Mouse (Mus musculus): ENCODE measurements around the gene Sema6d. TPM values are rescaled to one million over a fixed set of nuclear protein-coding genes. Genes with fewer than 3 reads are reported as not detected.

The Sema6d gene
- polyA plus RNA-seq, 1 experiment: 0.02 TPM

DNA sequence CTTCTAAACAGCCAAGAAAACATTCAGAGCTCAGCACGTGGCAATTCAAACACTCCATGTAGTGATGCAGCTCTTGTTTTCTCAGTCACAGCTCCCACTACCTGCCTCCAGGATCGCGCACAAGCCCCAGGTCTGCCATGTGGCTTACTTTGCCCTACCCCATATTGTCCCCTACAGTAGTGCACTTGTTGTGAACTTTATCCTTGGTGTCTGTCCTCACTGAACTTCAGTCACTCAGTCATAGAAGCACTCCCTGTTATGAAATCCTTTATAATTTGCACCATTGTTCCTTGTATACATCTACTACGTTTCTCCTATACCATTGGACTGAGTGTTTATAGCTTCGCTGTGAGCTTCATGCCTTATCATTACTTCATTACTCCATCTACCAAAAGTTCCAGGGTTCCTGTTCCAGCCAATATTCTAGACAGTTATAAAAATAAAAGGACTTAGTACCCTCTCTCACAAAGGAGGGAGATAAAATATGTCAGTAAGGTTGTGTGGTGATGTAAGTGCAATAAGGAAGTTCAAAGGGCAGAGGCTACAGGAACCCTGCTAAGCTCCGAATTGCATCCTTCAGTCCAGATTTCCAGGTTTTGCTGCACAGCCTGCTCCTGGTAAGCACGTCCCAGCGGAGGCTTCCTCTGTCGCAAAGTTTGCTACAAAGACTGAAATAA, 512.1 kb downstream of the Sema6d start:
- H3K4me3 ChIP-seq (replicated peaks): no peak overlapping the region
- no peaks in the 10 kb centered on the region for H3K4me1 ChIP-seq (ENCODE audit: control insufficient read depth)
- no peaks in the 10 kb centered on the region for H3K36me3 ChIP-seq (ENCODE audit: control insufficient read depth)
- TF ChIP-seq TAL1 (IDR thresholded peaks at IDR 0.05; ENCODE audit: low read length) (no peak), GATA1 (IDR thresholded peaks at IDR 0.05; ENCODE audit: low read length) (no peak)
- H3K9me3 ChIP-seq (ENCODE audit: control insufficient read depth, low read length): no peaks in the 10 kb centered on the region
- H3K27me3 ChIP-seq (ENCODE audit: control insufficient read depth): no peaks in the 10 kb centered on the region

GRCm38 (mm10) chr2:124602379-124602913, 512.7 kb downstream of the Sema6d start:
- Histone ChIP-seq H3K27me3 (ENCODE audit: control insufficient read depth) (no peaks in the 10 kb centered on the region), H3K4me1 (ENCODE audit: control insufficient read depth) (no peaks in the 10 kb centered on the region), H3K4me3 (replicated peaks) (no peak overlapping the region), H3K9me3 (ENCODE audit: control insufficient read depth, low read length) (no peaks in the 10 kb centered on the region), H3K36me3 (ENCODE audit: control insufficient read depth) (no peaks in the 10 kb centered on the region)
- TF ChIP-seq GATA1 (IDR thresholded peaks at IDR 0.05; ENCODE audit: low read length) (no peak), TAL1 (IDR thresholded peaks at IDR 0.05; ENCODE audit: low read length) (no peak)

DNA sequence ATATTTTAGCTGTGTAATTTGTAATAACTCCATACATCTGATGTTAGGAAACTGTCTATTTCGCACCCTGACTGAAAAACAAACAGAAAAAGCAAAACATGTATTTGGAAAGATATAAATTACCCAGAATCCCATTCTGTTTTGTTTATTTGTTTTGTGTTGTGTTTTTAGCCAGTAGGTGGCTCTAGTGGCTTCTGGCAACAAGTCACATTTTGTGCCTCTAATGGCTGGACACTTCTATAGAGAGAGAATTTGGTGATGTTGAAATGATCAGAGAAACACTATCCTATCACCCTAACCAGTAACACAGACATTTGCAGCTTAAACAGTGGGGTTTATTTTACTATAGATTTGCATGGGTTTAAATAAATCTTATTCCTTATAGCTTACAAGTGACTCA, 515.6 kb downstream of the Sema6d start:
- no peaks in the 10 kb centered on the region for H3K9me3 ChIP-seq (ENCODE audit: control insufficient read depth, low read length)
- no peak for TF ChIP-seq GATA1 (IDR thresholded peaks at IDR 0.05; ENCODE audit: low read length)
- TF ChIP-seq TAL1 (IDR thresholded peaks at IDR 0.05; ENCODE audit: low read length): no peak
- no peak overlapping the region for H3K4me3 ChIP-seq (replicated peaks)
- H3K36me3 ChIP-seq (ENCODE audit: control insufficient read depth): no peaks in the 10 kb centered on the region
- peaks cover 25% of the 10 kb centered on the region for H3K27me3 ChIP-seq (ENCODE audit: control insufficient read depth)
- no peaks in the 10 kb centered on the region for H3K4me1 ChIP-seq (ENCODE audit: control insufficient read depth)

DNA sequence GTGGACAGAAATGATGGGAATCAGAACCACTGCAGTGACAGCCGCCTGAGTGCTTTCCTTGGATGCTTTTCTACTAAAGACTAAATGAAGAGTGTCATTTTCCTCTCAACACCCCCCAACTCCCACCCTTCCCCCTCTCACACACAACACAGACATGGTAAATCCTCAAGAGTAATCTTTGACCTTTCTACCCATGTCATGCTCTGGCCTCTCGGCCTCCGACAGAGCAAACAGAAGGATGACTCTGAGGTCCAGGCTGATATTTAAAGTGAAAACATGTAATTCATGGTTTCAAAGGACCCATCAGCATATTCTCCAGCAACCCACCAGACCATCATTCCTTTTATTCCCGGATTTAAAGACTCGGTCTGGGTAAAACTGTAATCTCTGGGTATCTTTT, 518.2 kb downstream of the Sema6d start:
- no peak for TF ChIP-seq TAL1 (IDR thresholded peaks at IDR 0.05; ENCODE audit: low read length)
- no peak for TF ChIP-seq GATA1 (IDR thresholded peaks at IDR 0.05; ENCODE audit: low read length)
- no peaks in the 10 kb centered on the region for H3K9me3 ChIP-seq (ENCODE audit: control insufficient read depth, low read length)
- no peaks in the 10 kb centered on the region for H3K4me1 ChIP-seq (ENCODE audit: control insufficient read depth)
- no peaks in the 10 kb centered on the region for H3K36me3 ChIP-seq (ENCODE audit: control insufficient read depth)
- peaks cover 46% of the 10 kb centered on the region for H3K27me3 ChIP-seq (ENCODE audit: control insufficient read depth)
- H3K4me3 ChIP-seq (replicated peaks): no peak overlapping the region

DNA sequence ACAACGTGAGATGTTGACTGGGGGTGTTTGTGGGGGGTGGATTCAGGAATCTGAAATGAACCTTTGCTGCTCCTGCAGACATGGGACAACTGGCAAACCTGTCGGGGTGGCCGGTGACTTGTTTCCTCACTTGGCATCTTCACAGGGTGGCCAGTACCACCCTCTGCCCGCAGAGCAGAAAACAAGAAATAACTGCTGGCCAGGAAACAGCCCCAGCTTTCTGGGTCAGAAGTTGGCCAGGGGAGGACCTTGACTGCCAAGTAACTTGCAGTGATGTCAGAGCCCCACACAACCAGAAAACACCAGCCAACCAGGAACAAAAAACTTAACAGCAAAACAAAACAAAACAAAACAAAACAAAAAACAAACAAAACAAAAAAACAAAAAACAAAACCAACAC, 518.8 kb downstream of the Sema6d start:
- peaks cover 46% of the 10 kb centered on the region for H3K27me3 ChIP-seq (ENCODE audit: control insufficient read depth)

DNA sequence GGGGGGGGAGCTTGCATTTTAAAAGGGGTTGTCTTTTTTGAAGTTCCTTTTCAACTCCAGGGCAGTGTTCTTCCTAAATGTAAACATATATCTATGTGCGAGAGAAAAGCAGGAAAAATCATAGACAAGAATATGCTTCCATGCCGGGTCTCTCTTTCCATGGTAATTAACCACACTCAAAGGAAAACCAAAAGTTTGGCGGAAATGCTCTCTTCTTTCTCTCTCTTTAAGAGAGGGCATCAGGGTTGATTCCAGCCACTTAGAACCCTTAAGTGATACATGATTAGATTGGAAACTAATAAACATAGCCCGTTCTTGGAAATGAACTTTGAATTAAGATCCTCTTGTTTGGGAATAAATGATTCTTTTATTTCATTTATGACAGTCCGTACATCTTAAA, 519.2 kb downstream of the Sema6d start:
- TF ChIP-seq TAL1 (IDR thresholded peaks at IDR 0.05; ENCODE audit: low read length) (no peak), GATA1 (IDR thresholded peaks at IDR 0.05; ENCODE audit: low read length) (no peak)
- no peak overlapping the region for H3K4me3 ChIP-seq (replicated peaks)
- H3K36me3 ChIP-seq (ENCODE audit: control insufficient read depth): no peaks in the 10 kb centered on the region
- H3K4me1 ChIP-seq (ENCODE audit: control insufficient read depth): no peaks in the 10 kb centered on the region
- peaks cover 46% of the 10 kb centered on the region for H3K27me3 ChIP-seq (ENCODE audit: control insufficient read depth)
- no peaks in the 10 kb centered on the region for H3K9me3 ChIP-seq (ENCODE audit: control insufficient read depth, low read length)

More for the DNA sequence above, 518.8 kb downstream of the Sema6d start:
- no peak overlapping the region for H3K4me3 ChIP-seq (replicated peaks)
- H3K4me1 ChIP-seq (ENCODE audit: control insufficient read depth): no peaks in the 10 kb centered on the region
- H3K9me3 ChIP-seq (ENCODE audit: control insufficient read depth, low read length): no peaks in the 10 kb centered on the region
- TF ChIP-seq TAL1 (IDR thresholded peaks at IDR 0.05; ENCODE audit: low read length) (no peak), GATA1 (IDR thresholded peaks at IDR 0.05; ENCODE audit: low read length) (no peak)
- no peaks in the 10 kb centered on the region for H3K36me3 ChIP-seq (ENCODE audit: control insufficient read depth)

DNA sequence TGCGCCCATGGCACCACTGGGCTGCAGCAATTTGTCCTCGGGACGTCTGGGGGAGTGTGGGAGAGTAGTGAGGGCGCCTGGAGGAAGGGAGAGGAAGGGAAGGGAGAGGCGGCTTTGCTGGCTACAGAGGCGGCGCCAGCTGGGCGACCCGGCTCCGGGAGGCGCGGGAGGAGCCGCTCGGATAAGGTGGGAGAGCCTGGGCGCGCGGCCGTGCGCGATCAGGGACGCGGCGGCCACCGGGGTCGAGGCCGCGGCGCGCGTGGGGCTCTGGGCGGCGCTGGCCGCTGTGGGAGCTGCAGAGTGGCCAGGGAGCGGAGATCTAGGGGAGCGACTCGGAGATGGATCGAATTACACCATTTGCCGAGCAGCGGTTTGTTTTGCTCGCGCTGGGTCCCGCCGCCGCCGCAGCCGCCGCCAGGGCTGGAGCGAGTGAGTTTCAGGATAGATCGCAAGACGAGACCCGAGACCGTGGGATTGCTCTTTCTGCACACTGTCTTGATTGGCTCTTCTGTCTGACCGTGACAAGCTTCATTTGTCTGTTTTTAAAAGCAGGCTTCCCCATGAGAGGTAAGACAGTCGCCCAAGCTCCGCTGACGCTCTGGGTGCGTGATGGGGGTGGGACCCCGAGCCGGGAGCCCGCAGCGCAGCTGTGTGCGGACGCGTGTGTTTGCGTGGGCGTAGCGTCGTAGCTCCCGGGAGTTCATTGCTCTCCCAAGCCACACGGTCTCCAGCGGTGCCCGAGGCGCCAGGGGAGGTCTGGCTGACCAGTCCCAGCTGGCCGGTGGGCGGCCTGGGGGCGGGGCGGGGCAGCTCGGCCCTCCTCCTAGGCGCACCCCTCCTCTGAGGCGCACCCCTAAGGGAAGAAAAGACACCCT, 520.2 kb downstream of the Sema6d start:
- no peak for TF ChIP-seq TAL1 (IDR thresholded peaks at IDR 0.05; ENCODE audit: low read length)
- no peak for TF ChIP-seq GATA1 (IDR thresholded peaks at IDR 0.05; ENCODE audit: low read length)
- Histone ChIP-seq H3K4me3 (replicated peaks) (peak overlapping the region; percentile 45), H3K4me1 (ENCODE audit: control insufficient read depth) (no peaks in the 10 kb centered on the region), H3K36me3 (ENCODE audit: control insufficient read depth) (no peaks in the 10 kb centered on the region), H3K9me3 (ENCODE audit: control insufficient read depth, low read length) (no peaks in the 10 kb centered on the region), H3K27me3 (ENCODE audit: control insufficient read depth) (peaks cover 46% of the 10 kb centered on the region)

- H3K36me3 ChIP-seq (ENCODE audit: control insufficient read depth): no peaks in the 10 kb centered on the region
- H3K27me3 ChIP-seq (ENCODE audit: control insufficient read depth): peaks cover 46% of the 10 kb centered on the region
- no peaks in the 10 kb centered on the region for H3K4me1 ChIP-seq (ENCODE audit: control insufficient read depth)
- no peaks in the 10 kb centered on the region for H3K9me3 ChIP-seq (ENCODE audit: control insufficient read depth, low read length)
- H3K4me3 ChIP-seq (replicated peaks): peak overlapping the region; percentile 45
- TF ChIP-seq GATA1 (IDR thresholded peaks at IDR 0.05; ENCODE audit: low read length) (no peak), TAL1 (IDR thresholded peaks at IDR 0.05; ENCODE audit: low read length) (no peak)
These were observed 520.9 kb downstream of the Sema6d start for GRCm38 (mm10) chr2:124610586-124611105.

DNA sequence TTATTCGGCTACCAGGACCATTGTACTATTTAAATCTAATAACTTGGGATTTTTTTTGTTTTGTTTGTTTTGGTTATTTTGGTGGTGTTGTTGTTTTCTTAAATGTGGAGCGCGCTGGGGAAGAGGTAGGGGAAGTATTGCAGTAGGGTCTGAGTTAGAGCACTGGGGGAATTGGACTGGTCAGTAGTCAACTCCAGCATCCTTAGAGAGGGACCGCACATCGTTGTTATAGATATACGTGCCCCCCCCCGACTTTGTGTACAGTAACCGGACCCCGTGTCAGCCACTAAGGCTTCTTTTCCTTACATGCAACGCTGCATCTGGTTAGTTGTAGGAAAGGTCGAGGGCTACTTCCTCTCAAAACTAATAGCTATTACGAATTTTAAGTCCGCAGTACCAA, 521.5 kb downstream of the Sema6d start:
- Histone ChIP-seq H3K36me3 (ENCODE audit: control insufficient read depth) (no peaks in the 10 kb centered on the region), H3K4me1 (ENCODE audit: control insufficient read depth) (no peaks in the 10 kb centered on the region), H3K4me3 (replicated peaks) (peak overlapping the region; percentile 45), H3K9me3 (ENCODE audit: control insufficient read depth, low read length) (no peaks in the 10 kb centered on the region), H3K27me3 (ENCODE audit: control insufficient read depth) (peaks cover 46% of the 10 kb centered on the region)
- TF ChIP-seq TAL1 (IDR thresholded peaks at IDR 0.05; ENCODE audit: low read length): no peak
- TF ChIP-seq GATA1 (IDR thresholded peaks at IDR 0.05; ENCODE audit: low read length): no peak

All from erythroblast, embryonic 14.5 days (primary cell).